Mouse (Mus musculus) neural tube, embryonic 12.5 days (tissue): ENCODE measurements around the gene Rhobtb1. TPM values are rescaled to one million over a fixed set of nuclear protein-coding genes. Genes with fewer than 3 reads are reported as not detected.

ENCODE experiments used
- ATAC-seq: fragments of 200-750 bp; cut with Nextera tagmentation; 2 replicates; pipeline ENCODE4 v1.8.0; 2017; ENCODE audit warnings: low read depth, mild to moderate bottlenecking, moderate TSS enrichment, moderate library complexity; ENCODE audit not compliant: low FRiP score
- H3K27ac ChIP-seq: fragments of 300-500 bp; sonication (generic); 2 replicates; pipeline ENCODE4 v1.5.1; 2016
- H3K27me3 ChIP-seq: fragments of 300-500 bp; sonication (generic); replicated peaks from 2 replicates; pipeline ENCODE4 v1.6.1; 2016; ENCODE audit warnings: mild to moderate bottlenecking
- H3K36me3 ChIP-seq: fragments of 300-500 bp; sonication (generic); 2 replicates; pipeline ENCODE4 v1.6.1; 2016; ENCODE audit warnings: mild to moderate bottlenecking
- H3K4me1 ChIP-seq: fragments of 300-500 bp; sonication (generic); 2 replicates; pipeline ENCODE4 v1.6.1; 2016
- H3K4me2 ChIP-seq: fragments of 300-500 bp; sonication (generic); replicated peaks from 2 replicates; pipeline ENCODE4 v1.6.1; 2016; ENCODE audit warnings: mild to moderate bottlenecking
- H3K4me3 ChIP-seq: fragments of 300-500 bp; sonication (generic); 2 replicates; pipeline ENCODE4 v1.5.1; 2016
- H3K9ac ChIP-seq: fragments of 300-500 bp; sonication (generic); 2 replicates; pipeline ENCODE4 v1.6.1; 2016; ENCODE audit warnings: mild to moderate bottlenecking
- H3K9me3 ChIP-seq: fragments of 300-500 bp; sonication (generic); 2 replicates; pipeline ENCODE4 v1.6.1; 2016; ENCODE audit warnings: mild to moderate bottlenecking
- WGBS: fragments of 180-500 bp; shearing (Covaris S2); methylation state at CpG from one replicate; pipeline ENCODE4 v1.1.7; 2016; 5-methylcytosine and 5-hydroxymethylcytosine counted together
- polyA plus RNA-seq: library from polyadenylated mRNA; unstranded; fragments of >200 nt; fragmentation: Nextera tagmentation; extraction: Ambion mirVana; gene quantifications from 2 replicates; pipeline ENCODE4 v1.2.1, GENCODE M21; 2016

Rhobtb1 gene
- polyA plus RNA-seq, 1 experiment from 2014 or later, result 16.0 TPM

- no peak overlapping the region for H3K4me2 ChIP-seq
- no peak for ATAC-seq
- H3K27ac ChIP-seq, result no peak overlapping the region
- H3K36me3 ChIP-seq, result peaks cover 21% of the 10 kb centered on the region
- H3K4me1 ChIP-seq, result no peaks in the 10 kb centered on the region
- H3K9me3 ChIP-seq, result no peaks in the 10 kb centered on the region
- H3K27me3 ChIP-seq, result no peaks in the 10 kb centered on the region
- H3K4me3 ChIP-seq, result no peak overlapping the region
- H3K9ac ChIP-seq, result no peak overlapping the region
These were observed 123.5 kb downstream of the Rhobtb1 start for GRCm38 (mm10) chr10:69274705-69275104.

- 91% methylated on average over 12 of the region's 12 CpGs for WGBS
- Histone ChIP-seq H3K9ac (no peak overlapping the region), H3K27me3 (no peaks in the 10 kb centered on the region), H3K4me1 (no peaks in the 10 kb centered on the region), H3K9me3 (no peaks in the 10 kb centered on the region), H3K4me3 (no peak overlapping the region), H3K36me3 (peaks cover 7% of the 10 kb centered on the region; the same call in 1 of the 2 replicates), H3K4me2 (no peak overlapping the region), H3K27ac (no peak overlapping the region)
- no peak for ATAC-seq
These were observed 124.9 kb downstream of the Rhobtb1 start for GRCm38 (mm10) chr10:69275811-69276775.

- 89% methylated on average over 9 of the region's 9 CpGs for WGBS
- H3K27ac ChIP-seq, result no peak overlapping the region
- no peak for ATAC-seq
- H3K9ac ChIP-seq, result no peak overlapping the region
- H3K4me2 ChIP-seq, result no peak overlapping the region
- no peaks in the 10 kb centered on the region for H3K4me1 ChIP-seq
- peaks cover 6% of the 10 kb centered on the region; the same call in 1 of the 2 replicates for H3K36me3 ChIP-seq
- no peak overlapping the region for H3K4me3 ChIP-seq
- H3K27me3 ChIP-seq, result no peaks in the 10 kb centered on the region
- H3K9me3 ChIP-seq, result no peaks in the 10 kb centered on the region
These were observed 125.7 kb downstream of the Rhobtb1 start for GRCm38 (mm10) chr10:69276920-69277435.

GRCm38 (mm10) chr10:69278764-69279606 is 127.8 kb downstream of the Rhobtb1 start:
- Histone ChIP-seq H3K36me3 (peaks cover 6% of the 10 kb centered on the region; the same call in 1 of the 2 replicates), H3K9ac (no peak overlapping the region), H3K4me3 (no peak overlapping the region), H3K27me3 (no peaks in the 10 kb centered on the region), H3K9me3 (no peaks in the 10 kb centered on the region), H3K27ac (no peak overlapping the region), H3K4me1 (no peaks in the 10 kb centered on the region), H3K4me2 (no peak overlapping the region)
- WGBS, result 65% methylated on average over 18 of the region's 18 CpGs
- ATAC-seq, result 0 out of 2 replicates have a peak, but pooled peaks have one; percentile 25

- Histone ChIP-seq H3K27ac (no peak overlapping the region), H3K4me2 (no peak overlapping the region), H3K4me1 (no peaks in the 10 kb centered on the region), H3K27me3 (no peaks in the 10 kb centered on the region), H3K4me3 (no peak overlapping the region), H3K36me3 (peaks cover 6% of the 10 kb centered on the region; the same call in 1 of the 2 replicates), H3K9me3 (no peaks in the 10 kb centered on the region), H3K9ac (no peak overlapping the region)
- ATAC-seq, result no peak
- 75% methylated on average over 7 of the region's 7 CpGs for WGBS
These were observed 128.4 kb downstream of the Rhobtb1 start for GRCm38 (mm10) chr10:69279607-69279978.

GRCm38 (mm10) chr10:69286939-69287338 is 135.7 kb downstream of the Rhobtb1 start:
- Histone ChIP-seq H3K27ac (no peak overlapping the region), H3K36me3 (peaks cover 31% of the 10 kb centered on the region), H3K27me3 (no peaks in the 10 kb centered on the region), H3K4me2 (no peak overlapping the region), H3K4me1 (no peaks in the 10 kb centered on the region), H3K9ac (no peak overlapping the region), H3K9me3 (no peaks in the 10 kb centered on the region), H3K4me3 (no peak overlapping the region)
- ATAC-seq, result no peak
- 96% methylated on average over 3 of the region's 3 CpGs for WGBS

GRCm38 (mm10) chr10:69288086-69288485 is 136.9 kb downstream of the Rhobtb1 start:
- Histone ChIP-seq H3K4me3 (no peak overlapping the region), H3K4me1 (no peaks in the 10 kb centered on the region), H3K36me3 (peaks cover 25% of the 10 kb centered on the region), H3K27me3 (no peaks in the 10 kb centered on the region), H3K9me3 (no peaks in the 10 kb centered on the region), H3K9ac (no peak overlapping the region), H3K4me2 (no peak overlapping the region), H3K27ac (no peak overlapping the region)
- no peak for ATAC-seq
- 83% methylated on average over 4 of the region's 4 CpGs for WGBS

GRCm38 (mm10) chr10:69288720-69289119 is 137.5 kb downstream of the Rhobtb1 start:
- no peaks in the 10 kb centered on the region for H3K27me3 ChIP-seq
- 92% methylated on average over 6 of the region's 6 CpGs for WGBS

GRCm38 (mm10) chr10:69290736-69291135 is 139.5 kb downstream of the Rhobtb1 start:
- no peak overlapping the region for H3K9ac ChIP-seq
- WGBS, result 94% methylated on average over 8 of the region's 8 CpGs
- H3K4me1 ChIP-seq, result no peaks in the 10 kb centered on the region
- no peak for ATAC-seq
- H3K27me3 ChIP-seq, result no peaks in the 10 kb centered on the region
- H3K4me3 ChIP-seq, result no peak overlapping the region
- H3K4me2 ChIP-seq, result no peak overlapping the region
- H3K27ac ChIP-seq, result no peak overlapping the region
- H3K36me3 ChIP-seq, result peaks cover 20% of the 10 kb centered on the region
- H3K9me3 ChIP-seq, result no peaks in the 10 kb centered on the region

More at GRCm38 (mm10) chr10:69288720-69289119, 137.5 kb downstream of the Rhobtb1 start:
- no peak overlapping the region for H3K9ac ChIP-seq
- H3K4me1 ChIP-seq, result no peaks in the 10 kb centered on the region
- no peaks in the 10 kb centered on the region for H3K9me3 ChIP-seq
- no peak overlapping the region for H3K27ac ChIP-seq
- no peak overlapping the region for H3K4me2 ChIP-seq
- no peak overlapping the region for H3K4me3 ChIP-seq
- no peak for ATAC-seq
- peaks cover 25% of the 10 kb centered on the region for H3K36me3 ChIP-seq

GRCm38 (mm10) chr10:69295919-69296318 is 144.7 kb downstream of the Rhobtb1 start:
- Histone ChIP-seq H3K27me3 (no peaks in the 10 kb centered on the region), H3K27ac (no peak overlapping the region), H3K36me3 (no peaks in the 10 kb centered on the region), H3K4me2 (no peak overlapping the region), H3K9me3 (no peaks in the 10 kb centered on the region), H3K4me3 (no peak overlapping the region), H3K9ac (no peak overlapping the region), H3K4me1 (no peaks in the 10 kb centered on the region)
- WGBS, result 88% methylated on average over 9 of the region's 9 CpGs
- ATAC-seq, result no peak

- ATAC-seq, result no peak
- H3K36me3 ChIP-seq, result no peaks in the 10 kb centered on the region
- H3K4me2 ChIP-seq, result no peak overlapping the region
- WGBS, result 86% methylated on average over 7 of the region's 7 CpGs
- H3K4me3 ChIP-seq, result no peak overlapping the region
- H3K27ac ChIP-seq, result no peak overlapping the region
- H3K9me3 ChIP-seq, result no peaks in the 10 kb centered on the region
- H3K4me1 ChIP-seq, result no peaks in the 10 kb centered on the region
- no peaks in the 10 kb centered on the region for H3K27me3 ChIP-seq
- no peak overlapping the region for H3K9ac ChIP-seq
These were observed 148.8 kb downstream of the Rhobtb1 start for GRCm38 (mm10) chr10:69299985-69300384.

GRCm38 (mm10) chr10:69302667-69303066 is 151.4 kb downstream of the Rhobtb1 start:
- no peak overlapping the region for H3K4me2 ChIP-seq
- 91% methylated on average over 3 of the region's 3 CpGs for WGBS
- H3K4me1 ChIP-seq, result no peaks in the 10 kb centered on the region
- no peak for ATAC-seq
- no peak overlapping the region for H3K9ac ChIP-seq
- no peaks in the 10 kb centered on the region for H3K9me3 ChIP-seq
- H3K4me3 ChIP-seq, result no peak overlapping the region
- H3K27me3 ChIP-seq, result no peaks in the 10 kb centered on the region
- H3K27ac ChIP-seq, result no peak overlapping the region
- H3K36me3 ChIP-seq, result no peaks in the 10 kb centered on the region
